Mouse (Mus musculus) urinary bladder, adult 2 months (tissue): ENCODE data around the gene Sh3bp2. TPM values are rescaled to one million over a fixed set of nuclear protein-coding genes. Genes with fewer than 3 reads are reported as not detected.

ENCODE experiments used
- polyA plus RNA-seq: library from polyadenylated mRNA; depleted of rRNA; stranded (reverse); fragments of >200 nt; gene quantifications from 2 replicates; pipeline ENCODE4 v1.2.3, GENCODE M21; 2012; rRNA removed

Gene Sh3bp2
- polyA plus RNA-seq, 1 experiment = 7.5 TPM

Other genes with a start within 250 kb of the Sh3bp2 start
- 3.8 and 4.1 TPM in 2 replicates for gene Zfyve28, start 237.4 kb upstream of the Sh3bp2 start, polyA plus RNA-seq
- 0.07 and 0.28 TPM in 2 replicates for gene Cfap99, start 237.2 kb upstream of the Sh3bp2 start, polyA plus RNA-seq
- 95.1 and 121 TPM in 2 replicates for gene Rnf4, start 189.5 kb upstream of the Sh3bp2 start, polyA plus RNA-seq
- gene Fam193a, start 155.9 kb upstream of the Sh3bp2 start, polyA plus RNA-seq = 17.1 and 21.2 TPM in 2 replicates
- 39.9 and 43.9 TPM in 2 replicates for gene Tnip2, start 11.8 kb upstream of the Sh3bp2 start, polyA plus RNA-seq
- 232 and 250 TPM in 2 replicates for gene Add1, start 47.8 kb downstream of the Sh3bp2 start, polyA plus RNA-seq
- gene Mfsd10, start 111.4 kb downstream of the Sh3bp2 start, polyA plus RNA-seq = 74.3 and 104 TPM in 2 replicates
- 20.0 and 22.9 TPM in 2 replicates for gene Nop14, start 134.3 kb downstream of the Sh3bp2 start, polyA plus RNA-seq
- gene Grk4, start 134.5 kb downstream of the Sh3bp2 start, polyA plus RNA-seq = 4.5 and 8.7 TPM in 2 replicates
- gene Htt, start 235.9 kb downstream of the Sh3bp2 start, polyA plus RNA-seq = 12.8 and 13.0 TPM in 2 replicates